Mouse (Mus musculus) neural tube, embryonic 10.5 days (tissue): ENCODE measurements around the gene Dynlrb2.

Experiments used
- DNase-seq: peaks from one replicate; pipeline ENCODE4 v3.0.0-alpha.2; 2017; ENCODE audit warnings: low spot score; ENCODE audit errors: extremely low spot score

Gene Dynlrb2

DNA sequence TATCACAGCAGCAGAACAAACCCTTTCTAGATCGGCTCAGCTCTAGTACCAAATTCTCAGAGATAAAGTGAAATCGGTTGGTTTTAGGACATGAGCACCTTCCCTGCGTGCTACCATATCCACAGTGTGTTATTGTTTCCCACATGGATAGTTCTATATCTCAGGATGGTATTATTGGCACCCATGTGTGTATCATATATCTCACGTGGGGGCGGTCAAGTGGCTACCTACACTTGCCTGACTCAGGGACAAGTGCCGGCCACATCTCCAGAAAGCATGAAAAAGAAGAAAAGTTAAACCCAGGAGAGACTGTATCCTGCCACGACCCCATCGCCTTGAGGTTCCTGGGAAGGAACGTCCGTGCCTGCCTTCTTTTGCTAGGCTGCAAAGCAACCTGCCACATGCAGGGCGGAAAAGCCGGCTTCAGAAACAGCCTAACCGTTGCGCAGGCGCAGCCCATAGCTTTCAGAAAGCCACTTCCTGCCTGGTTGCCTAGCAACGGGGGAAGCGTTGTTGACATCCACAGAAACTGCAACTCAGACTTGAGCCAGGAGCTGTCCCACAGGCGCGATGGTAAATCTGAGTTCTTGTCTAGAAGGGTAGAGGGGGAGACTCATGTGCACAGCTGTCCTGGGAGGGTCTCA is at the start of gene Dynlrb2:
Dynlrb2 (plus strand) TSS at position 498 of the 644 bp plus-strand sequence.
- peak; percentile 89 for DNase-seq

- no peak for DNase-seq
These were observed 46.2 kb upstream of the Dynlrb2 start for GRCm38 (mm10) chr8:116458569-116458968.

- no peak for DNase-seq
These were observed 43.3 kb upstream of the Dynlrb2 start for GRCm38 (mm10) chr8:116461472-116461871.

- DNase-seq, result no peak
These were observed 38.2 kb upstream of the Dynlrb2 start for GRCm38 (mm10) chr8:116466586-116466985.

GRCm38 (mm10) chr8:116467027-116467426 is 37.7 kb upstream of the Dynlrb2 start:
- DNase-seq, result no peak

DNA sequence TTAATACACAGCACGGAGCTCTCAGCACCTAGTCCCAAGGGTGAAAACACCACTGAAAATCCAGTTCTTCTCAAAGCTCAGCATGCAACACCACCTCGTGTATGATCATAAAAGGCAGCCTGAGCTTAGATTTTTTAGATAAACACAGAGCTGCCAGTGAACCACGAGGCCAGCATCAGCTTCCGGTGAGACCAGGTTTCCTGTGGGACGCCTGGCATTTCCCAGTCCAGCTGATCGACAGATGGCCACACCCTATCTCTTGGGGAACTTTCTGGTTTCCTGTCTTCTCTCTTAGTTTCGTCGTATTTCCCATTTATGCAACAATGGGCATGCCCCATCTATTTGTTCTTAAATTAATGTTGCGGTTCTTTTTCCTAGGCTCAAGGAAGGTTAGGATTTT is 26.8 kb upstream of the Dynlrb2 start:
- no peak for DNase-seq

GRCm38 (mm10) chr8:116478681-116479080 is 26.1 kb upstream of the Dynlrb2 start:
- DNase-seq, result no peak

DNA sequence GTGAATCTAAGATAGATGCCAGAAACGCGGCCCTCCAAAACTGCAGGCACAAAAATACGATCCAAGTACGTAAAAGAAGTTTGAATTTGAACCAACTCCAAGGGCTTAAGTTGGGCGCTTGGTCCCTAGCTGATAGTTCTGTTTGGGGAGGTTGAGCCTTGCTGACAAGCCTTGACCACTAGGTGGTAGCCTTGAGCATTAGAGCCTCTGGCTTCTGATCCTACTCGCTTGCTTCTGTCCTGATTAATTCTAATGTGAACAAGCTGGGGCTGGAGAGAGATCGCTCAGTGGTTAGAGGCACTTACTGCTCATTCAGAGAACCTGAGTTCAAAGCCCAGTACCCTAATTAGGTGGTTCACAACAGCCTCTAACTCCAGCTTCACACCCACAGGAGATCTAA is 23.9 kb upstream of the Dynlrb2 start:
- peak; percentile 54 for DNase-seq

GRCm38 (mm10) chr8:116482738-116483137 is 22.0 kb upstream of the Dynlrb2 start:
- DNase-seq, result no peak

- no peak for DNase-seq
These were observed 20.7 kb upstream of the Dynlrb2 start for GRCm38 (mm10) chr8:116484087-116484486.

GRCm38 (mm10) chr8:116488546-116488945 is 16.2 kb upstream of the Dynlrb2 start:
- no peak for DNase-seq

DNA sequence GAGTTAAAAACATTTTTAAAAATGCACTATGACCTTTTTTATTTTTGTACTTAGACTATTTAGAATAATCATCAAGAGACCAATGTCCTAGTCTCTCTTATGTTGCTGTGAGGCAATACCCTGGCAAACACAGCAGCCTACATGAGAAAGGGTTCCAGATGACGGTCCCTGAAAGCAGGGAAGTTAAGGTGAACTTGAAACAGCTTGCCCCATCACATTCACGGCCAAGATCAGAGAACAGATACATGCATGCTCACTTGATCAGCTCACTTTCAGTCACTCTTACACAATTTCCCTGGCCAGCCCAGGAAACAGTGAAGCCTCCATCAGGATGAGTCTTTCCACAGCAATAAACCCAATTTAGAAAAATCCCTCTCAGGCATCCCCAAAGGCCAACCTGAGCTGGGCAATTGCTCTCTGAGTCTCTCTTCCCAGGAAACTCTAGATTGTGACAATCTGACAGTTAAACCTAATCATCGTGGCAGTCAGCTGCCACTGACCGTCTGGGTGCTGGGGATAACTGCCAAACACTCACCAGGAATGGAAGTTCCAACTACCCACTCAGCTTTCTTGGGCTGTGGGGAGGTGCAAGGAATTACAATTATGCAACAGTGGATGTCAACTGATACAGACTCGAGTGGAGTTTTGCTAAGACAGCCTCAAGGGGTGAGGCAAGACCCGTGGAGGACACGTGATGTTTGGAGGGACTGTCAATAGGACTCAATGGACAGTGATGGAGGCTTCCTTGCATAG is 4.5 kb upstream of the Dynlrb2 start:
- DNase-seq, result no peak

DNA sequence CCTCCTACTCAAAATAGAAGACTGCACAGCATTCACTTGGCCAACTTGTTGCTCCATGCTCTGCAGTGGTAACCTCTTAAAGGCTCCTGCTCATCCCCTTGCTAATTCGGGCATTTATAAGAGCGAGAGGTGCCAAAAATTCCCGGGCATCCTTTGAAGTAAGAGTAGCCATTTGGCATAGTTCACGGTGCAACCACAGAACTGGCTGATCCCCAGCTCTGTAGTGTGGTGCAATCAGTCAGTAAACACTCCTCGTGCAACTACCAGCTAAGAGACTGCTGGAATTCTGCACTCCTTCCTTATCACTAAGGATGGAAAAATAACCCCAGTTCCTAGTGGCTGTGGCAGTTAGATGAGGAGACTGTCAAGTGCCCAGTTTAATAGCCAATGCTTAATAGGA is 3.9 kb downstream of the Dynlrb2 start:
- DNase-seq, result no peak

DNA sequence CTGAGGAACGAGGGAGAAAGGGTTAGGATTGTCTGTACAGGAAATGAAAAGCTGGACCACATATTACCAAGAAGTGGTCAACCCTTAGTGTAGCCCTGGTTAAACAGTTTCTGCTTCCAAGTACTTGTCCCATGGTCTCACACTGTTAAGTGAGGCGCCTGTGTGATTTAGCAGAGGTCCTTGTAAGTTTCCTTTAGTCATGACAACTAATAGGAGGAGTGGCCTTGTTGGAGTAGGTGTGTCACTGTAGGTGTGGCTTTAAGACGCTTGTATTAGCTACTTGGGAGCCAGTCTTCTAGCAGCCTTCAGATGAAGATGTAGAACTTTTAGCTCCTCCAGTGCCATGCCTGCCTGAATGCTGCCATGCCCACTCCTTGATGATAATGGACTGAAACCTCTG is 4.5 kb downstream of the Dynlrb2 start:
- no peak for DNase-seq

DNA sequence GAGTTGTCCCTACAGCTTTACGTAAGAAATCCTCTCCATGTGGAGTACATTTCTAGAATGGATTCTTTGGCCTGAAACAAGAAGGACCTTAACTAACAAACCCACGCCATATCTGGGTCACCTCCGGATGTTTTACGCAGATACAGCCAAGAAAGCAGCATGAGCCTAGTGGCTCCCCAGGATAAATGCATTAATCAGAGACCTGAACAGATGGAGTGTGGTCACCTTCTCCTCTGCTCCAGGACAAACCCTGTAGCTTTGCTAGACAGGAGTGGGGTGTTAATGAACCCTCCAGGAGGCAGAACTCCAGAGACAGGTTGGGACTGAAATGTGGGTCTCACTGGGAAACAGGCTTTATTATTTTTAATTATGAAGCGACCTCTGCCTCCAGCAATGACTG is 14.9 kb downstream of the Dynlrb2 start:
- DNase-seq, result no peak

- no peak for DNase-seq
These were observed 16.4 kb downstream of the Dynlrb2 start for GRCm38 (mm10) chr8:116521208-116521607.

GRCm38 (mm10) chr8:116521641-116522040 is 16.9 kb downstream of the Dynlrb2 start:
- no peak for DNase-seq

- DNase-seq, result no peak
These were observed 17.5 kb downstream of the Dynlrb2 start for GRCm38 (mm10) chr8:116522104-116522767.

DNA sequence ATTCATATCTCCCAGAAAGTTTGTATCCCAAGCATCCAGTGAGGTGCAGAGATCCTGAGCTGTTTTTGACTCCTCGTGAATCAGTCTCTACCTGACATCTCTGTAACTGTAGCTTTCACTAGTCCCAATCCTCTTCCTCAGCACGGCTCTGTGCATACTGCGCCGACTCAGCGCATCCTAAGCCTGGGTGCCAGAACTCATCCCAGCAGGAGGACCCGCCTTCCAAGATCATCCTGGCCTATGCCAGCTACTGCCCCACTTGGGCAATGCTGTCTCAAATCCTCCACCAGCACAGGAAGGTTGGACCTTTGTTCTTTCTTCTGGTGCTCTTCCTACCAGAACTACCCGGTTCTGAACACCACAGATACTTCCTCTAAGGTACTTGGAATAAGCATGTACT is 20.1 kb downstream of the Dynlrb2 start:
- no peak for DNase-seq

DNA sequence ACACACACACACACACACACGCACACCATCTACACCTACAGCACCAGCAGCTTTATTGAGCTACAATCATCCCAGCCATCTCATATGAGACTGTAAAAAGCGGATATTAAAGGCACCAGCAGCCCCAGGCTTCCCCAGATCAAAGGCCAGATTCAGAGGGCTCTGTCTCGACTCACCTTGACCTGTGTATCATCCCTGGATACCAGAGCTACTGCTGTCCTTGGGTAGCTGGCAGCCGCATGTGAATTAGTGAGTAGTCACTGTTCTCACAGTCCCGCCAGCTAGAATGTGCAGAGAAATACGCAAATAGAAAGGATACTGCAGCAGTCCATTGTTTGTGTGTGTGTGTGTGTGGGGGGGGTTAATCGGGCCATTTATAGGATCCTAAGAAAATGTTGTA is 24.0 kb downstream of the Dynlrb2 start:
- DNase-seq, result no peak

DNA sequence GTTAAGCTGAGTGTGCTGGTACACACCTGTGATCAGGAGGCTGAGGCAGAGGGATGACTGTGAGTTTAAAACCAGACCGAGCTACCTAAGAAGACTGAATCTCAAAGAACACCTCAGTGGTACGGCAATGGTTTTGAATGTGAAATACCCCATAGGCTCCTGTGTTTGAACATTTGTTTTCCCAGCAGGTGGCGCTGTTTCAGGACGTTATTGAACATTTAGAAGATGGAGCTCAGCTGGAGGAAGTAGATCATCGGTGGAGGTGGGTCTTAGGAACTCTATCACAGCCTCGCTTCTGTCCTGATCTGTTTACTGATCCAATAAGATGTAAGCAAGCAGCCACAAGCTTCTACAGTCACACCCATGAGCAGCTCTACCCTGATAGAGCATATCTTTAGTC is 28.3 kb downstream of the Dynlrb2 start:
- DNase-seq, result no peak

DNA sequence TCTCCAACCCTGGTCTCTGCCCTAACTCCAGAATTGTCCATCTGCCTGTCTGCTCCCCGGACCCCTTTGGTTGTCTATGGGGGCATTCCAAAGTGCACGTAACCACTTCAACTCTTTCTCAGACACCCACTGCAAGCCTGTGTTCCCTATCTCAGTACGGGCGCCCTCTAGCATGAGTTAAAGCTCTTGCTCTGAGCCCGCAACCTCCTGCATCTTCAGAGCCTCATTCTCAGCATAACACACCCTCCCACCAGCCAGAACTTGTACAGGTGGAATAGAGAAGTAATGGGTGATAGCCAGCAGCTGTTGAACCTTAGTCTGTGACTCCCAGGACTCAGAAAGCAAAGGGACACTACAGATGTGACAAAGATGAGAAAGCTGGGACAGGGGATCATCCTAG is 32.0 kb downstream of the Dynlrb2 start:
- DNase-seq, result no peak

- no peak for DNase-seq
These were observed 34.0 kb downstream of the Dynlrb2 start for GRCm38 (mm10) chr8:116538763-116539162.
